ENCODE assay signal across 19 mouse cellular contexts in genomic region chr4:111472511-111472910, GRCm38 (mm10). TPM values are rescaled to one million over a fixed set of nuclear protein-coding genes. Genes with fewer than 3 reads are reported as not detected.
DNase-seq lines count a peak whose midpoint lies in the region; ATAC-seq and TF ChIP-seq lines count a peak whose summit lies in the region.
"Had no signal": no experiment of that assay in that cellular context is flagged by ENCODE, and none has a peak within 500 bp of the region (broad histone marks: within the 10 kb centered on the region; RNA-seq: fewer than 3 reads in every experiment).

No protein-coding gene starts in this region.

- no peak for TF ChIP-seq CTCF in brain, embryonic 14.5 days (IDR thresholded peaks at IDR 0.05; ENCODE audit: borderline replicate concordance, extremely low read depth, insufficient read depth, insufficient read length)

- peak; percentile 59 for DNase-seq in forebrain, embryonic 14.5 days (ENCODE audit: low spot score)
- no peak for DNase-seq in forebrain, embryonic 11.5 days (ENCODE audit: low spot score)
- DNase-seq in limb, embryonic 10.5 days (ENCODE audit: low spot score), result no peak
- DNase-seq in brain, embryonic 14.5 days (ENCODE audit: low read depth), result peak; percentile 80
- DNase-seq: adrenal gland, postnatal 10 days; cerebellum, adult 11-12 months; cerebellum, adult 9-10 months; cerebellum, postnatal 25 days; gastrocnemius, postnatal 36 days; heart, adult 11 months; heart, postnatal 36 days had no signal

- no peak overlapping the region for H3K9ac ChIP-seq in forebrain, embryonic 14.5 days (ENCODE audit: low read length)
- H3K9ac ChIP-seq in forebrain, embryonic 11.5 days (ENCODE audit: low read length), result no peak overlapping the region
- no peak overlapping the region for H3K9ac ChIP-seq in limb, embryonic 12.5 days (replicated peaks)
- H3K9ac ChIP-seq in neural tube, embryonic 15.5 days (replicated peaks), result no peak overlapping the region
- H3K9ac ChIP-seq: embryonic facial prominence, embryonic 12.5 days; heart, embryonic 13.5 days had no signal

- H3K4me1 ChIP-seq in forebrain, embryonic 14.5 days (ENCODE audit: control insufficient read depth, insufficient read depth, low read length), result 0 out of 2 replicates have a peak, but pooled peaks cover 2% of the 10 kb centered on the region
- H3K4me1 ChIP-seq in forebrain, embryonic 11.5 days (replicated peaks; ENCODE audit: control insufficient read depth, insufficient read depth, low read length), result no peaks in the 10 kb centered on the region
- peaks cover 8% of the 10 kb centered on the region; the same call in 1 of the 2 replicates for H3K4me1 ChIP-seq in limb, embryonic 12.5 days (replicated peaks)
- 0 out of 2 replicates have a peak, but pooled peaks cover 9% of the 10 kb centered on the region for H3K4me1 ChIP-seq in limb, embryonic 10.5 days
- peaks cover 15% of the 10 kb centered on the region for H3K4me1 ChIP-seq in neural tube, embryonic 15.5 days
- H3K4me1 ChIP-seq: embryonic facial prominence, embryonic 12.5 days had no signal

- no peaks in the 10 kb centered on the region for H3K27me3 ChIP-seq in forebrain, embryonic 14.5 days (replicated peaks; ENCODE audit: control insufficient read depth, insufficient read depth, low read length)
- no peaks in the 10 kb centered on the region for H3K27me3 ChIP-seq in forebrain, embryonic 11.5 days (ENCODE audit: control insufficient read depth, insufficient read depth, low read length)
- H3K27me3 ChIP-seq in limb, embryonic 12.5 days, result no peaks in the 10 kb centered on the region
- H3K27me3 ChIP-seq in limb, embryonic 10.5 days (ENCODE audit: low read depth, poor library complexity, severe bottlenecking), result no peaks in the 10 kb centered on the region
- H3K27me3 ChIP-seq in neural tube, embryonic 15.5 days (replicated peaks), result no peaks in the 10 kb centered on the region
- H3K27me3 ChIP-seq: embryonic facial prominence, embryonic 12.5 days; heart, embryonic 13.5 days had no signal

- H3K4me2 ChIP-seq in forebrain, embryonic 14.5 days (ENCODE audit: low read length), result no peak overlapping the region
- H3K4me2 ChIP-seq in forebrain, embryonic 11.5 days (ENCODE audit: low read depth, low read length, severe bottlenecking), result no peak overlapping the region
- no peak overlapping the region for H3K4me2 ChIP-seq in limb, embryonic 12.5 days
- H3K4me2 ChIP-seq in neural tube, embryonic 15.5 days, result no peak overlapping the region
- H3K4me2 ChIP-seq: embryonic facial prominence, embryonic 12.5 days; heart, embryonic 13.5 days had no signal

- no peaks in the 10 kb centered on the region for H3K36me3 ChIP-seq in forebrain, embryonic 14.5 days (ENCODE audit: control insufficient read depth, insufficient read depth, low read length)
- no peaks in the 10 kb centered on the region for H3K36me3 ChIP-seq in forebrain, embryonic 11.5 days (ENCODE audit: control insufficient read depth, insufficient read depth, low read length)
- no peaks in the 10 kb centered on the region for H3K36me3 ChIP-seq in limb, embryonic 12.5 days
- no peaks in the 10 kb centered on the region for H3K36me3 ChIP-seq in limb, embryonic 10.5 days
- H3K36me3 ChIP-seq in neural tube, embryonic 15.5 days, result no peaks in the 10 kb centered on the region
- H3K36me3 ChIP-seq: embryonic facial prominence, embryonic 12.5 days; heart, embryonic 13.5 days had no signal

- H3K27ac ChIP-seq in forebrain, embryonic 14.5 days (ENCODE audit: low read depth, low read length), result no peak overlapping the region
- H3K27ac ChIP-seq in forebrain, embryonic 11.5 days (ENCODE audit: low read depth, low read length), result no peak overlapping the region
- H3K27ac ChIP-seq in limb, embryonic 12.5 days, result 0 out of 2 replicates have a peak overlapping the region, but pooled peaks have one; percentile 5
- no peak overlapping the region for H3K27ac ChIP-seq in limb, embryonic 10.5 days
- peak overlapping the region; percentile 11; the same call in 1 of the 2 replicates for H3K27ac ChIP-seq in neural tube, embryonic 15.5 days (replicated peaks)
- H3K27ac ChIP-seq: embryonic facial prominence, embryonic 12.5 days; heart, embryonic 13.5 days; hindbrain, postnatal 0 days had no signal

- H3K4me3 ChIP-seq in forebrain, embryonic 14.5 days (ENCODE audit: low read depth, low read length), result no peak overlapping the region
- H3K4me3 ChIP-seq in forebrain, embryonic 11.5 days (ENCODE audit: low read depth, low read length), result no peak overlapping the region
- H3K4me3 ChIP-seq in limb, embryonic 12.5 days (replicated peaks), result no peak overlapping the region
- H3K4me3 ChIP-seq in limb, embryonic 10.5 days, result no peak overlapping the region
- H3K4me3 ChIP-seq in neural tube, embryonic 15.5 days (replicated peaks), result no peak overlapping the region
- H3K4me3 ChIP-seq: embryonic facial prominence, embryonic 12.5 days; heart, embryonic 13.5 days had no signal

- 19% methylated on average over 3 of the region's 3 CpGs for WGBS in forebrain, embryonic 14.5 days
- WGBS in forebrain, embryonic 11.5 days, result 55% methylated on average over 3 of the region's 3 CpGs
- 63% methylated on average over 3 of the region's 3 CpGs for WGBS in limb, embryonic 12.5 days
- WGBS in limb, embryonic 10.5 days, result 69% methylated on average over 3 of the region's 3 CpGs
- 31% methylated on average over 3 of the region's 3 CpGs for WGBS in neural tube, embryonic 15.5 days

- H3K9me3 ChIP-seq in forebrain, embryonic 14.5 days (replicated peaks; ENCODE audit: control insufficient read depth, low read length), result no peaks in the 10 kb centered on the region
- no peaks in the 10 kb centered on the region for H3K9me3 ChIP-seq in forebrain, embryonic 11.5 days (ENCODE audit: control insufficient read depth, low read length)
- no peaks in the 10 kb centered on the region for H3K9me3 ChIP-seq in limb, embryonic 12.5 days
- H3K9me3 ChIP-seq in limb, embryonic 10.5 days (replicated peaks), result no peaks in the 10 kb centered on the region
- no peaks in the 10 kb centered on the region for H3K9me3 ChIP-seq in neural tube, embryonic 15.5 days (replicated peaks)
- H3K9me3 ChIP-seq: embryonic facial prominence, embryonic 12.5 days; heart, embryonic 13.5 days had no signal

- TF ChIP-seq POLR2A in brain, embryonic 14.5 days (IDR thresholded peaks at IDR 0.05; ENCODE audit: borderline replicate concordance, extremely low read depth, insufficient read depth, insufficient read length, poor library complexity, severe bottlenecking), result no peak

- ATAC-seq in forebrain, embryonic 14.5 days, result peak; percentile 30; the same call in 1 of the 2 replicates
- ATAC-seq in forebrain, embryonic 11.5 days (replicated peaks; ENCODE audit: low FRiP score), result no peak
- no peak for ATAC-seq in limb, embryonic 12.5 days (ENCODE audit: insufficient number of reproducible peaks, insufficient read depth, low FRiP score, low TSS enrichment, low read depth)
- no peak; the same call in 1 of the 2 replicates for ATAC-seq in neural tube, embryonic 15.5 days (ENCODE audit: low FRiP score)
- no peak for ATAC-seq in megakaryocyte progenitor cell, adult 5-6 weeks (replicated peaks; ENCODE audit: poor library complexity)
- ATAC-seq: hindbrain, postnatal 0 days had no signal

RNA-seq across cellular contexts. Expression of gene Bend5, which starts 57.7 kb away (rescaled TPM):
- 66.4 and 69.2 TPM in 2 replicates for polyA plus RNA-seq in forebrain, embryonic 14.5 days (2014; fragmentation: Nextera tagmentation; extraction: Ambion mirVana)
- polyA plus RNA-seq in forebrain, embryonic 11.5 days (2014; fragmentation: Nextera tagmentation; extraction: Ambion mirVana), result 33.1 and 34.4 TPM in 2 replicates
- 46.0 and 47.6 TPM in 2 replicates for polyA plus RNA-seq in limb, embryonic 12.5 days (2016; fragmentation: Nextera tagmentation; extraction: Ambion mirVana)
- polyA plus RNA-seq in limb, embryonic 10.5 days (2016; fragmentation: Nextera tagmentation; extraction: Ambion mirVana), result 32.2 and 37.1 TPM in 2 replicates
- 51.9 and 53.1 TPM in 2 replicates for polyA plus RNA-seq in brain, embryonic 14.5 days (2012; rRNA removed)
- polyA plus RNA-seq in neural tube, embryonic 15.5 days (2015; fragmentation: Nextera tagmentation; extraction: Ambion mirVana), result 45.9 and 55.3 TPM in 2 replicates
- total RNA-seq in megakaryocyte progenitor cell, adult 5-6 weeks (2015), result 0.44 and 3.8 TPM in 2 replicates
- total RNA-seq in megakaryocyte progenitor cell, adult 5-6 weeks (2017), result 1.6 TPM in 1 of 2 replicates, not detected in the other
- total RNA-seq: MEL had no signal
- polyA plus RNA-seq: C2C12 had no signal

Comparison
In these comparisons a context has a peak if more than half of its experiments do, and no peak if none do; other contexts are left out.
1. DNase-seq: peak in forebrain, embryonic 14.5 days (single experiment) and brain, embryonic 14.5 days (single experiment); none in forebrain, embryonic 11.5 days (single experiment) and limb, embryonic 10.5 days (single experiment).
2. H3K27ac ChIP-seq: peak in limb, embryonic 12.5 days (single experiment) and neural tube, embryonic 15.5 days (single experiment); none in forebrain, embryonic 14.5 days (single experiment), forebrain, embryonic 11.5 days (single experiment) and limb, embryonic 10.5 days (single experiment).